Mouse (Mus musculus): ENCODE data around the gene Aig1. TPM values are rescaled to one million over a fixed set of nuclear protein-coding genes. Genes with fewer than 3 reads are reported as not detected.
A peak's percentile ranks its signal among the peaks of the same experiment; 100 is the strongest.

Gene Aig1
- polyA plus RNA-seq, 1 experiment from 2014 or later, result 27.4 TPM

DNA sequence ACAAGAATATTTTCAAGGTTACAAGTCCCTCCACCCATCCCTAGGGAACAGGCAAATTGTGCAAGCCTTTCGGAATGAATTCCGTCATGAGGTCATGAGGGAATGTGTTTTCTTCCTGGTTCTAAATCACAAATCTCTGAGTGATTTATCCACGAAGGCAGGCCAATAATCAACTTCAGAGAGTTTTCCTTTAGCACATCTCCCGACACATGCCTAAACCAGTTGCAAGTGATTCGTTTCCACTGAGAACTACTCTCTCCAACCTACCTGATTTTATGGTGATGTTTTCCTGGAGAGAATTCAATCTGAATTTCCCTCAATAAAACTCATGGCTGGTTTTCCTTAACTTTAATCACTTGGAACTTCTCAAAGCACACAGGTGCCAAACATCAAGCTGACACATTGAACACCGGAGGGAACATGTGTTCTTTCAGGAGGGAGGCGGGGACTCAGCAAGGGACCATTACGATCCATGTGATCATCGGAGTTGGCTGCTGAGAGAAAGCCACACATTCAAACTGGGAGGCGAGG lies 201.5 kb downstream of the Aig1 start:
- Histone ChIP-seq H3K4me1 (ENCODE audit: control insufficient read depth, insufficient read depth, low read length) (no peaks in the 10 kb centered on the region), H3K9me3 (ENCODE audit: control insufficient read depth, low read length) (no peaks in the 10 kb centered on the region), H3K36me3 (ENCODE audit: control insufficient read depth, insufficient read depth, low read length) (no peaks in the 10 kb centered on the region), H3K4me2 (no peak overlapping the region), H3K4me3 (ENCODE audit: low read depth, low read length) (no peak overlapping the region), H3K27me3 (ENCODE audit: control insufficient read depth, insufficient read depth, low read length) (no peaks in the 10 kb centered on the region), H3K27ac (ENCODE audit: low read depth, low read length) (no peak overlapping the region), H3K9ac (ENCODE audit: low read length) (no peak overlapping the region)
- peak; percentile 64 for DNase-seq (ENCODE audit: low spot score, missing footprints)
- no peak for ATAC-seq (ENCODE audit: low FRiP score)
- WGBS, result 88% methylated on average over 10 of the region's 10 CpGs

DNA sequence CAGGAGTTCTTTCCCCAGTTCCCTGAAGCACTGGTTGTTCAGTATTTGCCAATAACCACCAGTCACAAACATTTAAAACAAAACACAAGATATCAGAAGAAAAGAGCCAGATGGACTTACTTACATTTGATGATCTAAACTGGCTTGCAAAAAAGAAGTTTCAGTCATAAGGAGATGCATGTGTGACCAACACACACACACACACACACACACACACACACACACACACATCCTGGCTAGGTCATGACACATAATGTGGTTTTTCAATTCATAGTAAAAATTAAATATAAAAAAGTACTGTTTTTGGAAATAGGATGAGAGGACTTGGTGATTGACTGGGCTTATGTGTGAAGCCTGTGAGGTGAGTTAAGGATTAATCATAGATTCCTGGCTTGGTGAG lies 205.3 kb downstream of the Aig1 start:
- ATAC-seq (ENCODE audit: low FRiP score) (no peak), DNase-seq (ENCODE audit: low spot score, missing footprints) (peak; percentile 10)
- Histone ChIP-seq H3K27ac (ENCODE audit: low read depth, low read length) (no peak overlapping the region), H3K36me3 (ENCODE audit: control insufficient read depth, insufficient read depth, low read length) (no peaks in the 10 kb centered on the region), H3K4me1 (ENCODE audit: control insufficient read depth, insufficient read depth, low read length) (no peaks in the 10 kb centered on the region), H3K27me3 (ENCODE audit: control insufficient read depth, insufficient read depth, low read length) (no peaks in the 10 kb centered on the region), H3K9me3 (ENCODE audit: control insufficient read depth, low read length) (no peaks in the 10 kb centered on the region), H3K4me3 (ENCODE audit: low read depth, low read length) (no peak overlapping the region), H3K4me2 (no peak overlapping the region), H3K9ac (ENCODE audit: low read length) (no peak overlapping the region)

DNA sequence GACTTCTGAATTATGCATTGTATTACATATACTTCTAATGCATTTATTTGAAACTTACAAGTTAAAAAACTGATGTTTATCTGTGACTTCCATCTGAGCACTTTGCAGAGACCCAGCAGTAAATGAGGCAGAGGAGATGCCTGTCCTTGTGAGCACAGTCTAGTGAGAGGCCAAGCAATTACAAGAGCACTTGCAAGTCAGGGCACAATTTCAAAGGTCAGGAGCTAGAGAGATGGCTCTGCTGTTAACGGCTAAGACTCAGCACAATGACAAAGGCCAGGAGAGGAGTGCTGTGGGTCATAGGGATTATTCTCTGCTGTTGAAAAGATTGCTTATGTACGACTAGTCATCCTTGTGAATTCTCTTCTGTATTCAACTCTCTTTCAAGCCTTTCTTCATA lies 209.0 kb downstream of the Aig1 start:
- WGBS, result 19% methylated on average over 2 of the region's 2 CpGs
- Histone ChIP-seq H3K4me3 (ENCODE audit: low read depth, low read length) (no peak overlapping the region), H3K4me2 (no peak overlapping the region), H3K36me3 (ENCODE audit: control insufficient read depth, insufficient read depth, low read length) (no peaks in the 10 kb centered on the region), H3K9ac (ENCODE audit: low read length) (no peak overlapping the region), H3K4me1 (ENCODE audit: control insufficient read depth, insufficient read depth, low read length) (no peaks in the 10 kb centered on the region), H3K9me3 (ENCODE audit: control insufficient read depth, low read length) (no peaks in the 10 kb centered on the region), H3K27ac (ENCODE audit: low read depth, low read length) (no peak overlapping the region), H3K27me3 (ENCODE audit: control insufficient read depth, insufficient read depth, low read length) (no peaks in the 10 kb centered on the region)
- DNase-seq (ENCODE audit: low spot score, missing footprints), result peak; percentile 72
- no peak for ATAC-seq (ENCODE audit: low FRiP score)

DNA sequence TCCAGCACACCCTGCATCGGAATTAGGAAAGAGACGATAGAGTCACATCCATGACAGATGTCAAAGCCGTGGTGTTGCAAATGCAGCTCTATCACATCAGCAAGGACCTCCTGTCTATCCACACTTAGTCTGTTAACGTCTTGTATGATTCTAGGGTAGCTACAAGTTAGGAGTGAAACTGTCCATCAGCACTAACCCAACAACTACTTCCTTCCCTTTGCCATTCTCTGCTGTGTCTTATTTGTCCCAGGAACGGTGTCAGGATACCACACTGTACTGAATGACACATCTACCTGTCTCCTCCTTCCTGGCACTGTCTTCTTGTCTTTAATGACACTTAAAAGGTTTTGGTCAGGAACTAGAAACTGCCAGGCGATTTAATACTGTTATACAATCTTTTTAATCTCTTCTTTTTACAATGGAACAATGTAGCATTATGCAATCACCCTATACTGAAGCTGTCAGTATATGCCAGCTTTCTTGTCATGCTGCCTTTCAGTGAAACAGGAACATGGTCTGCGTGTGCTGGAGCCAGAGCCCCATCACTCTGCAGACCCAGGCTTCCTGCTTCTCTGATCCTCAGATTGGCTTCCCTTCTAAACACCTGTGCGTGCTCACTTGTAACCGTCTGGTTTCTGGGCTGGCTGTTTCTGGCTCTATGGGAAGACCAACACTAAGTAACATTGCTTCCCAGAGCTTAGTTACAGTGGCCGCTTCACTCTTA lies 214.9 kb downstream of the Aig1 start:
- Histone ChIP-seq H3K4me3 (ENCODE audit: low read depth, low read length) (no peak overlapping the region), H3K4me1 (ENCODE audit: control insufficient read depth, insufficient read depth, low read length) (no peaks in the 10 kb centered on the region), H3K9me3 (ENCODE audit: control insufficient read depth, low read length) (no peaks in the 10 kb centered on the region), H3K9ac (ENCODE audit: low read length) (no peak overlapping the region), H3K4me2 (no peak overlapping the region), H3K27me3 (ENCODE audit: control insufficient read depth, insufficient read depth, low read length) (no peaks in the 10 kb centered on the region), H3K36me3 (ENCODE audit: control insufficient read depth, insufficient read depth, low read length) (no peaks in the 10 kb centered on the region), H3K27ac (ENCODE audit: low read depth, low read length) (no peak overlapping the region)
- DNase-seq (ENCODE audit: low spot score, missing footprints) (peak; percentile 61), ATAC-seq (ENCODE audit: low FRiP score) (no peak)
- 87% methylated on average over 10 of the region's 10 CpGs for WGBS

DNA sequence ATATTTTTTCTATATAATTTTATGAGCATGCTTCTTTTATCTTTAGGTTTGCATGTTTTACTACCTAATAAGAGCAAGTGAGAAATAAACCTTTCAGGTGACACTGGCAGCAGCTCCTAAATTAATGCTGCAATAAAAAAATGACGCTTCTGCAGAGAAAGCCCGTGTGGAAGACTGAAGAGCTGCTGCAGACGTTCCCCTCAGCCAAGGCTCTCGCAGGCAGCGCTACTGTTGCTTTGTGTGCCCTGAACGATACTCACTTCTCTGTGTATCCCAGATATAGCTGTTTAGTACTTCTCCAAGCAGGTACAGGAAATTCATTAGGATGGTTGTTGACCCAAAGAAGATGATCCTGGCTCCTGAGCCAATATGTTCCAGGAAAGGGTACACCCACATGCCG lies 215.5 kb downstream of the Aig1 start:
- no peak overlapping the region for H3K27ac ChIP-seq (ENCODE audit: low read depth, low read length)
- ATAC-seq (ENCODE audit: low FRiP score), result no peak
- no peaks in the 10 kb centered on the region for H3K27me3 ChIP-seq (ENCODE audit: control insufficient read depth, insufficient read depth, low read length)
- H3K4me2 ChIP-seq, result no peak overlapping the region
- H3K4me3 ChIP-seq (ENCODE audit: low read depth, low read length), result no peak overlapping the region
- no peaks in the 10 kb centered on the region for H3K4me1 ChIP-seq (ENCODE audit: control insufficient read depth, insufficient read depth, low read length)
- WGBS, result 94% methylated on average over 7 of the region's 7 CpGs
- H3K9me3 ChIP-seq (ENCODE audit: control insufficient read depth, low read length), result no peaks in the 10 kb centered on the region
- DNase-seq (ENCODE audit: low spot score, missing footprints), result peak; percentile 51
- H3K36me3 ChIP-seq (ENCODE audit: control insufficient read depth, insufficient read depth, low read length), result no peaks in the 10 kb centered on the region
- H3K9ac ChIP-seq (ENCODE audit: low read length), result no peak overlapping the region

DNA sequence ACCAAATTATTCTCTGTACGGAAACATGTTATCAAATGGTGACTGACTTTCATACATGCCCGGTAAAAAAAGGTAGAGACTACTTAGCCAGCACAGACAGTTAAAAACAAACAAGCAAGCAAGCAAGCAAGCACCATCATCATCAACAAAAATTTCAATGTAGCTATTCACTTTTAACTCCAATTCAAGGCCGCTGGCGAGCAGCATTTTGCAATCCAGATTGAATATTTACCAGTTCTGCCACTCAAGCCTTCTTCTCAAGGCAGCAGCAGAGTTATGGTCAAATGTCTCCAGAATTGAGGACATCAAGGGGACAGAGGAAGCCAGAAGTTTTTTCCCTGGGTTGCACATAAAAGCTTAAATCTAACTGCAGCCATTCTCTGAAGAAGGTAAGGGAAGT lies 216.7 kb downstream of the Aig1 start:
- 97% methylated on average over 4 of the region's 4 CpGs for WGBS
- H3K9ac ChIP-seq (ENCODE audit: low read length), result no peak overlapping the region
- ATAC-seq (ENCODE audit: low FRiP score) (no peak), DNase-seq (ENCODE audit: low spot score, missing footprints) (no peak)
- no peak overlapping the region for H3K4me3 ChIP-seq (ENCODE audit: low read depth, low read length)
- no peaks in the 10 kb centered on the region for H3K4me1 ChIP-seq (ENCODE audit: control insufficient read depth, insufficient read depth, low read length)
- H3K27ac ChIP-seq (ENCODE audit: low read depth, low read length), result no peak overlapping the region
- H3K36me3 ChIP-seq (ENCODE audit: control insufficient read depth, insufficient read depth, low read length), result no peaks in the 10 kb centered on the region
- H3K9me3 ChIP-seq (ENCODE audit: control insufficient read depth, low read length), result no peaks in the 10 kb centered on the region
- no peak overlapping the region for H3K4me2 ChIP-seq
- H3K27me3 ChIP-seq (ENCODE audit: control insufficient read depth, insufficient read depth, low read length), result no peaks in the 10 kb centered on the region

DNA sequence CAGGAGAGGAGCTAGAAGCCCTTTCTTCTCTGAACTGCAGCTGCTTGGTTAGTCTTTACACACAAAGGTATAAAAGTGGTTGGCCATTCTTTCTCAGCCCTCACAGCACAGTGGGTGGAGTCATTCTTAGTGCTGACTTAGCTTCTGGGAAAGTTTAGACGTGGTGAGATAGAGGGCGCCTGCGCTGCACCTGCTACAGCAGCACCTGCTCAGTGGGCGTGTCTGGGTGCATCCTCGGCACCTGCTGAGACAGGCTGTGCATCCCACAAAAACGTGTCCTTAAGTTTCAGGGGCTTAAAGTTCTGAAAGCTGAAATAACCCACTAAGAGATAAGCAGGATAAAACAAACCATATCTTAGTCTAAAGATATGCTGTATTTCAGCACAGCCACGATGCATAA lies 227.0 kb downstream of the Aig1 start:
- Histone ChIP-seq H3K27ac (ENCODE audit: low read depth, low read length) (no peak overlapping the region), H3K9ac (ENCODE audit: low read length) (no peak overlapping the region), H3K4me2 (no peak overlapping the region), H3K4me3 (ENCODE audit: low read depth, low read length) (no peak overlapping the region), H3K4me1 (ENCODE audit: control insufficient read depth, insufficient read depth, low read length) (no peaks in the 10 kb centered on the region), H3K36me3 (ENCODE audit: control insufficient read depth, insufficient read depth, low read length) (no peaks in the 10 kb centered on the region), H3K27me3 (ENCODE audit: control insufficient read depth, insufficient read depth, low read length) (no peaks in the 10 kb centered on the region), H3K9me3 (ENCODE audit: control insufficient read depth, low read length) (no peaks in the 10 kb centered on the region)
- peak; percentile 80 for DNase-seq (ENCODE audit: low spot score, missing footprints)
- 26% methylated on average over 7 of the region's 7 CpGs for WGBS
- no peak for ATAC-seq (ENCODE audit: low FRiP score)

DNA sequence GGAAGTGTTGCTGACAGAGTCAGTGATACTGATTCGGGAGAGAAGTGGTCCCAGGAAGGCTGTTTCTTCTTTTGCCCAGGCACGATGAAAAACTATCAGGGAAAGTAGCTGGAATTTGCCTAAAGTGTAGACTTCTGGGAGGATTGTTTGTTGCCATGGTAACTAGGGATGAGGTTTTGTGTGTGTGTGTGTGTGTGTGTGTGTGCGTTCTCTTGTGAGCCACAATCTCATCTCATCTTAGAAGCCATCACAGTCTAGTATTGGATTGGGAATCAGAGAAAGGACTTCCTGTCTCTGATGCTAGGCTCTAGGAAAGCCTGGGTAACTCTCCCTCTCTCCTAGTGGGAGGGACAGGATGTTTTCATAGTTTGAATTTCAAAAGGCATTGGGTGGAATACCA lies 237.0 kb downstream of the Aig1 start:
- H3K4me2 ChIP-seq, result no peak overlapping the region
- no peak overlapping the region for H3K27ac ChIP-seq (ENCODE audit: low read depth, low read length)
- H3K4me3 ChIP-seq (ENCODE audit: low read depth, low read length), result no peak overlapping the region
- ATAC-seq (ENCODE audit: low FRiP score) (no peak), DNase-seq (ENCODE audit: low spot score, missing footprints) (no peak)
- no peaks in the 10 kb centered on the region for H3K9me3 ChIP-seq (ENCODE audit: control insufficient read depth, low read length)
- H3K27me3 ChIP-seq (ENCODE audit: control insufficient read depth, insufficient read depth, low read length), result no peaks in the 10 kb centered on the region
- no peak overlapping the region for H3K9ac ChIP-seq (ENCODE audit: low read length)
- H3K4me1 ChIP-seq (ENCODE audit: control insufficient read depth, insufficient read depth, low read length), result no peaks in the 10 kb centered on the region
- WGBS, result 67% methylated on average over 3 of the region's 3 CpGs
- H3K36me3 ChIP-seq (ENCODE audit: control insufficient read depth, insufficient read depth, low read length), result no peaks in the 10 kb centered on the region

DNA sequence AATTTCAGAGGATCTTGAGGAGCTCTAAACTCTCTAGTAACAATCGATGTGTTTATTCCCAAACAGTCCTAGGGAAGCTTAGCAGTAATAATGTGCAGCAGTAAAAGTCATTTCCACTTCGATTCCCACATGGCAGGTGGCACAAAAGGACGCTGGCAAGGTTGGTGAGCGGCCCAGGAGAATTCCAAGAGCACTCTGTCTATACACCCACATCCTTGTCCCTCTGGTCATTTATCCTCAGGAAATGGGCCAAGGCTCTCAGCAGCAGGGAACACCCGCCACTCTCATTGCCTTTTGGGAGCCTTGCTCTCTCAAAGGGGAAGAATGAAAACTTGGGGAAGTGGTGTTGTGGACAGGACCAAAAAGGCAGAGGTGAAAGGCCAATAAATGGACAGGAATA lies 245.0 kb downstream of the Aig1 start:
- no peaks in the 10 kb centered on the region for H3K9me3 ChIP-seq (ENCODE audit: control insufficient read depth, low read length)
- ATAC-seq (ENCODE audit: low FRiP score), result no peak
- WGBS, result 89% methylated on average over 5 of the region's 5 CpGs
- no peaks in the 10 kb centered on the region for H3K36me3 ChIP-seq (ENCODE audit: control insufficient read depth, insufficient read depth, low read length)
- no peak overlapping the region for H3K4me2 ChIP-seq
- no peak overlapping the region for H3K4me3 ChIP-seq (ENCODE audit: low read depth, low read length)
- no peaks in the 10 kb centered on the region for H3K4me1 ChIP-seq (ENCODE audit: control insufficient read depth, insufficient read depth, low read length)
- H3K27me3 ChIP-seq (ENCODE audit: control insufficient read depth, insufficient read depth, low read length), result no peaks in the 10 kb centered on the region
- H3K27ac ChIP-seq (ENCODE audit: low read depth, low read length), result no peak overlapping the region
- DNase-seq (ENCODE audit: low spot score, missing footprints), result no peak
- H3K9ac ChIP-seq (ENCODE audit: low read length), result no peak overlapping the region
